Mouse (Mus musculus) testis, adult 2 months (tissue): ENCODE data around the gene Tcirg1.

Source experiments
- CTCF ChIP-seq: fragments of 200-500 bp; IDR thresholded peaks from 2 replicates; pipeline ENCODE4 v1.5.1; 2012; ENCODE audit warnings: low read depth, mild to moderate bottlenecking, inconsistent platforms, low read length, moderate library complexity; ENCODE audit not compliant: control insufficient read depth, insufficient read depth, insufficient replicate concordance
- POLR2A ChIP-seq: fragments of 200-500 bp; IDR thresholded peaks from 2 replicates; pipeline ENCODE4 v1.6.1; 2012; ENCODE audit warnings: low read depth, mild to moderate bottlenecking, inconsistent platforms, low read length, moderate library complexity; ENCODE audit not compliant: control insufficient read depth

DNA sequence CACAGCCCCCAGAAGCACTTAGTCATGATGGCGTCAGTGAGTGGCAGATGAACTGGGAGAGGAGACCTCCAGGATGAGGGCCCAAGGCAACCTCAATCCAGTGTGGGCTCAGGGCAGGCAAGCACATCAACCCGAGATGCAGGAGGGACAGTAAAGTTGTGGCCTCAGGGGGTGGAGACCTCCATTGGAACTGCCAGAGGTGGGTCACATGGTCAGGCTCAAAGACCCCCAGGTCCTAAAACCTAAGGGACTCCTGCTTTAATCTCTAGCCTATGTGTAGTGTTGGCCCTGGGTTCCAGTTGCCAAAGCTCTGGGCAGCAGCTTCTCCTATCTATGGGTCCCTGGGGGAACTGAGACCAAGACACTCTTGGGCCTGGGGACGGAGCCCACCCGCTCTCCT lies 21.8 kb upstream of the Tcirg1 start:
- no peak for TF ChIP-seq CTCF
- no peak for TF ChIP-seq POLR2A
